Mouse (Mus musculus): ENCODE measurements around the gene Sat2.

GRCm38 (mm10) chr11:69654760-69655159 is 32.9 kb downstream of the Sat2 start:
- no peak for TF ChIP-seq CTCF (IDR thresholded peaks at IDR 0.05; ENCODE audit: insufficient read depth, low read depth, low read length)
- no peak for TF ChIP-seq POLR2A (IDR thresholded peaks at IDR 0.05; ENCODE audit: insufficient read depth, low read depth, low read length)
